ENCODE assay signal across 31 mouse cellular contexts in the genomic region with DNA sequence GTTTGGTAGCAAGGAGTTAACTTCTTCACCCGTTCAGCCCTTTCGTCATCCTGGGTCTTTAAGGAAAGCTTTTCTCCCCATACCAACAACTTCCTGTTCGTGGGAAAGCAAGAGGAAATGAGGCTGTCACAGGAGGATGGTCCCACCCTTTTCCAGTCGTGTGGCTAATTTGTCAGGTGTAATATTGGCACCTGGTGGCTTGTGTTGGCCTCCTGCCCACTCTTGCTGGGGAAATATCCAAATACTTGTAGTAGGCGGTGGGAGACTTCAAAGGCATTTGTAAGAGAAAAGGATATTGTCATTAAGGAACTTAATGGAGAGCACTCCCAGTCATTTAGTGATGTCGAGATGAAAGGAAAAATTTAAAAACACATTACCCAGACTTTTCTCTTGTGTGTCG. TPM values are rescaled to one million over a fixed set of nuclear protein-coding genes. Genes with fewer than 3 reads are reported as not detected.
A peak's percentile ranks its signal among the peaks of the same experiment; 100 is the strongest.
DNase-seq lines count a peak whose midpoint lies in the region; ATAC-seq lines count a peak whose summit lies in the region.
"Had no signal": no experiment of that assay in that cellular context is flagged by ENCODE, and none has a peak within 500 bp of the region (broad histone marks: within the 10 kb centered on the region; RNA-seq: fewer than 3 reads in every experiment).

No protein-coding gene starts in this region.

- H3K4me1 ChIP-seq in heart, embryonic 12.5 days (replicated peaks): no peaks in the 10 kb centered on the region
- no peaks in the 10 kb centered on the region for H3K4me1 ChIP-seq in lung, embryonic 16.5 days (replicated peaks; ENCODE audit: control insufficient read depth, insufficient read depth, low read length)
- H3K4me1 ChIP-seq in forebrain, embryonic 15.5 days: no peaks in the 10 kb centered on the region
- H3K4me1 ChIP-seq: embryonic facial prominence, embryonic 15.5 days; hindbrain, embryonic 13.5 days; limb, embryonic 12.5 days; megakaryocyte, embryonic 14.5 days; neural tube, embryonic 12.5 days had no signal

- DNase-seq in heart, postnatal 4 days: peak; percentile 25
- DNase-seq in lung, adult 18-20 months: no peak
- DNase-seq in kidney, postnatal 14 days: peak; percentile 47
- DNase-seq in lung, postnatal 36 days: peak; percentile 1
- DNase-seq: adrenal gland, adult 2 months; B cell, adult 2 months; cerebellum, adult 11 months; cerebellum, postnatal 36 days; embryo, embryonic 11 days; gastrocnemius, postnatal 10 days; heart, adult 2 months; layer of hippocampus, postnatal 36 days; liver, postnatal 0 days; midbrain, embryonic 14.5 days; thymus, postnatal 14 days had no signal

- peaks cover 4% of the 10 kb centered on the region for H3K9me3 ChIP-seq in heart, embryonic 12.5 days (replicated peaks)
- H3K9me3 ChIP-seq in lung, embryonic 16.5 days (ENCODE audit: control insufficient read depth, low read length): 0 out of 2 replicates have a peak, but pooled peaks cover 3% of the 10 kb centered on the region
- no peaks in the 10 kb centered on the region for H3K9me3 ChIP-seq in forebrain, embryonic 15.5 days
- H3K9me3 ChIP-seq: embryonic facial prominence, embryonic 15.5 days; limb, embryonic 12.5 days; neural tube, embryonic 12.5 days had no signal

- no peaks in the 10 kb centered on the region for H3K36me3 ChIP-seq in heart, embryonic 12.5 days
- no peaks in the 10 kb centered on the region for H3K36me3 ChIP-seq in lung, embryonic 16.5 days (ENCODE audit: control insufficient read depth, insufficient read depth, low read length)
- no peaks in the 10 kb centered on the region for H3K36me3 ChIP-seq in forebrain, embryonic 15.5 days
- H3K36me3 ChIP-seq: embryonic facial prominence, embryonic 15.5 days; G1E; hindbrain, embryonic 13.5 days; limb, embryonic 12.5 days; neural tube, embryonic 12.5 days had no signal

- no peak overlapping the region for H3K27ac ChIP-seq in heart, embryonic 12.5 days (ENCODE audit: poor library complexity, severe bottlenecking)
- no peak overlapping the region for H3K27ac ChIP-seq in lung, embryonic 16.5 days (ENCODE audit: low read length)
- no peak overlapping the region for H3K27ac ChIP-seq in forebrain, embryonic 15.5 days (replicated peaks)
- H3K27ac ChIP-seq: embryonic facial prominence, embryonic 15.5 days; heart, adult 2 months; hindbrain, embryonic 13.5 days; kidney, postnatal 0 days; limb, embryonic 12.5 days; neural tube, embryonic 12.5 days had no signal

- no peak for ATAC-seq in heart, embryonic 12.5 days (ENCODE audit: insufficient number of reproducible peaks, low FRiP score)
- 0 out of 2 replicates have a peak, but pooled peaks have one; percentile 31 for ATAC-seq in lung, embryonic 16.5 days (ENCODE audit: low read depth)
- no peak for ATAC-seq in forebrain, embryonic 15.5 days (replicated peaks)
- ATAC-seq: forebrain, embryonic 16.5 days; inflammation-experienced regulatory T-cells, adult 6 months; liver, postnatal 0 days; Patski had no signal

- H3K27me3 ChIP-seq in heart, embryonic 12.5 days (replicated peaks): no peaks in the 10 kb centered on the region
- no peaks in the 10 kb centered on the region for H3K27me3 ChIP-seq in lung, embryonic 16.5 days (ENCODE audit: control insufficient read depth, insufficient read depth, low read depth, low read length)
- H3K27me3 ChIP-seq in forebrain, embryonic 15.5 days: peaks cover 3% of the 10 kb centered on the region; the same call in 1 of the 2 replicates
- H3K27me3 ChIP-seq: CH12.LX; embryonic facial prominence, embryonic 15.5 days; hindbrain, embryonic 13.5 days; limb, embryonic 12.5 days; megakaryocyte, embryonic 14.5 days; neural tube, embryonic 12.5 days had no signal

- no peak overlapping the region for H3K4me2 ChIP-seq in heart, embryonic 12.5 days
- no peak overlapping the region for H3K4me2 ChIP-seq in lung, embryonic 16.5 days (ENCODE audit: low read depth, low read length)
- H3K4me2 ChIP-seq in forebrain, embryonic 15.5 days (replicated peaks): no peak overlapping the region
- H3K4me2 ChIP-seq: embryonic facial prominence, embryonic 15.5 days; hindbrain, embryonic 13.5 days; limb, embryonic 12.5 days; liver, embryonic 11.5 days; neural tube, embryonic 12.5 days had no signal

- H3K4me3 ChIP-seq in heart, embryonic 12.5 days: no peak overlapping the region
- H3K4me3 ChIP-seq in lung, embryonic 16.5 days (ENCODE audit: low read length): no peak overlapping the region
- H3K4me3 ChIP-seq in forebrain, embryonic 15.5 days: no peak overlapping the region
- H3K4me3 ChIP-seq: embryonic facial prominence, embryonic 15.5 days; heart, adult 2 months; hindbrain, embryonic 13.5 days; layer of hippocampus, adult 2 months; limb, embryonic 12.5 days; megakaryocyte, embryonic 14.5 days; neural tube, embryonic 12.5 days had no signal

- WGBS in heart, embryonic 12.5 days: 62% methylated on average over 7 of the region's 7 CpGs
- 20% methylated on average over 7 of the region's 7 CpGs for WGBS in lung, embryonic 16.5 days
- WGBS in forebrain, embryonic 15.5 days: 65% methylated on average over 7 of the region's 7 CpGs

- H3K9ac ChIP-seq in heart, embryonic 12.5 days: no peak overlapping the region
- H3K9ac ChIP-seq in lung, embryonic 16.5 days (ENCODE audit: low read length): no peak overlapping the region
- H3K9ac ChIP-seq in forebrain, embryonic 15.5 days (replicated peaks): no peak overlapping the region
- H3K9ac ChIP-seq: embryonic facial prominence, embryonic 15.5 days; hindbrain, embryonic 13.5 days; limb, embryonic 12.5 days; liver, postnatal 0 days; neural tube, embryonic 12.5 days had no signal

RNA-seq across cellular contexts. Expression of a gene that starts 44.1 kb away (rescaled TPM):
- total RNA-seq in heart, postnatal 4 days (2021): 10 to 100 TPM; 57.6 to 58.0 TPM
- 26.5 and 29.6 TPM in 2 replicates for polyA plus RNA-seq in heart, embryonic 12.5 days (2016; fragmentation: Nextera tagmentation; extraction: Ambion mirVana)
- 1.8 TPM in 2 replicates for polyA plus RNA-seq in lung, embryonic 16.5 days (2015; fragmentation: Nextera tagmentation; extraction: Ambion mirVana)
- 10.1 and 13.1 TPM in 2 replicates for polyA plus RNA-seq in forebrain, embryonic 15.5 days (2015; fragmentation: Nextera tagmentation; extraction: Ambion mirVana)
- polyA plus RNA-seq: G1E had no signal

Comparison
In these comparisons a context has a peak if more than half of its experiments do, and no peak if none do; other contexts are left out.
1. DNase-seq: peak in heart, postnatal 4 days (single experiment), kidney, postnatal 14 days (single experiment) and lung, postnatal 36 days (single experiment); none in lung, adult 18-20 months (0 of 2).